Mouse (Mus musculus): ENCODE results near the gene Rplp0. TPM values are rescaled to one million over a fixed set of nuclear protein-coding genes. Genes with fewer than 3 reads are reported as not detected.

Rplp0 gene
- polyA plus RNA-seq (2015; fragmentation: Nextera tagmentation; extraction: Ambion mirVana) = 832 and 868 TPM in 2 replicates

DNA sequence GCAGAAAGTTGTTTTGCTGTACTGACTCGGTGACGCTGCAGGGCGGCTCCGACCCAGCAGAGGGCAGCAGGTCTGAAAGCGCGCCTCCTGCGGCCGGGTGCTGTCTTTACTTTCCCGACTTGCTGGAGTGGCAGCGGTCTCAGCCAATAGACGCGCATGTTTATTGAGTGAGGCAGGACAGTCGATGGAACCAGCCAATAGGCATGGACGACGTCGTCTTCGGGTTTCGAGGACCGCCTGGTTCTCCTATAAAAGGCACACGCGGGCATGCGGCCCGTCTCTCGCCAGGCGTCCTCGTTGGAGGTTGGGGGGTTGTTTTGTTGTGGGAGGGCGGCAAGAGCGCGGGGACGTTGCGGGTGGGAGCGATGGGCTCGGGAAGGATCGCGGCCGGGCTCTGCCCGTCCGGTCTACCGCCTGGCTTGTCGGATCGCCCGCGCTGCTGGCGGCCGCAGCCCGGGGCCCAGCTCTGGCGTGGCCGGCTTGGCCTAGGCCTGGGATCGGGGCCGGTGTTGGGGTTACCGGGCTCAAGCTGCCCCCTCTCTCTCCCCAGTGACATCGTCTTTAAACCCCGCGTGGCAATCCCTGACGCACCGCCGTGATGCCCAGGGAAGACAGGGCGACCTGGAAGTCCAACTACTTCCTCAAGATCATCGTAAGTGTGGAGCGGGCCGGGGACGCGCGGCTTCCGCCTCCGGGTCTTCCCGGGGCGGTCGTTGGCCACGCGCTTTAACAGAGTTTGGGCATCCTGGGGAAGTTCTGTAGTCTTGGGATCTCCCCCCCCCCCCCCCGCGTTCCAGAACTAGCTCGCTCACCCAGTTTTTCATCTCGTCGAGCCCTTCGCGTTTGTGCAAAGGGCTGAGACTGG, at the start of gene Rplp0:
Rplp0 (plus strand) TSS at position 231 of the 865 bp plus-strand sequence.
- peaks cover 42% of the 10 kb centered on the region for H3K36me3 ChIP-seq (ENCODE audit: control insufficient read depth, insufficient read depth)
- peak within 1 kb of the TSS; percentile 88 for H3K9ac ChIP-seq (ENCODE audit: low read depth, low read length)
- no peaks in the 10 kb centered on the region for H3K27me3 ChIP-seq (replicated peaks; ENCODE audit: control insufficient read depth, insufficient read depth, low read length)
- no peaks in the 10 kb centered on the region for H3K4me1 ChIP-seq (replicated peaks; ENCODE audit: control insufficient read depth, insufficient read depth, low read length)
- H3K27ac ChIP-seq (ENCODE audit: low read depth, low read length) = peak within 1 kb of the TSS; percentile 77
- H3K4me2 ChIP-seq (replicated peaks; ENCODE audit: low read depth) = peak within 1 kb of the TSS; percentile 66
- ATAC-seq = peak; percentile 95
- H3K4me3 ChIP-seq (ENCODE audit: low read depth, low read length) = peak within 1 kb of the TSS; percentile 70
- under 1% methylated on average over 78 of the region's 78 CpGs for WGBS
- TF ChIP-seq CTCF (IDR thresholded peaks at IDR 0.05; ENCODE audit: low read depth) = peak; percentile 99
- no peaks in the 10 kb centered on the region for H3K9me3 ChIP-seq (ENCODE audit: control insufficient read depth)

DNA sequence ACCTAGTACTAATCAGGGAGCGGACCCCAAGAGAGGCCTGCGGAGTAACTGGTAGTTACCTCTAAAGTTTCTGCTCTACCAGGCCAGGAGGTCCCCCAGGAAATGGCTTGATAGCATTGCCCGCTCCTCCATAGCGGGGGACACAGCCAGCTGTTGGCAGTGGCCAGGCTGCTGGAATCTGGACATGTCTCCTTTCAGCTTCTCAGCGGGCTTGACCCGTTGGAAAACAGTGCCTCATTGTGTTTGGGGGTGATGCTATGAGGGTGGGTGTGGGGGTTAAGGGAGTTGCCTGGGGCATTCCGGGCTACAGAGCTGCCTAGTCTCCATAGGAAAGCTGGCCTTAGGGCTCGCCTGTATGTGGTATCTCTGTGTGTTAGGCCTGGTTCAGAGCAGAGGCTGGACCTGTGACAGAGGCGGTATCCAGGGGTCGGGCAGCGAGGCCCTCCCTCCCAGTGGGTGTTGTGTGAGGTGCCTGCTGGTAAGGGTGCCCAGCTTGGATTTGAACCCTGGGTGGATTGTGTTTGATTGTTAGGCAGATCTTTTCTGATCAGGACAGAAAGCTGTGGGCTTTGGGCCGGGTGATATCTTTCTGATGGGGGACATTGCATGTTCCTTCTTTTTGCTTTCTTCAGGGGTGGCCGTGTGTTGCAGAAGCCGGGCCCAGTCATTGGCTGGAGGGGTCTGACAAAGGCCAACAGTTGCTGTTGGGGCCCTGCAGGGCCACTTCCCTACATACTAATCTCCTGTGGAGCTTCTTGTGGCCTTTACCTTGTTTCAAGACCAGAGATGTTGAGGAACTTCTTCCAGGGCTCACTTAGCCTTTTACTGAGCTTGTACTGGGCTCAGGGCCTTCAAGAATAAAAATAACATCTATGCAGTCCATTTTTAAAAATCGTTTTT, 49.2 kb upstream of the Rplp0 start:
- ATAC-seq = no peak
- Histone ChIP-seq H3K27me3 (replicated peaks; ENCODE audit: control insufficient read depth, insufficient read depth, low read length) (no peaks in the 10 kb centered on the region), H3K9me3 (ENCODE audit: control insufficient read depth) (no peaks in the 10 kb centered on the region), H3K27ac (ENCODE audit: low read depth, low read length) (0 out of 2 replicates have a peak overlapping the region, but pooled peaks have one; percentile 37), H3K4me3 (ENCODE audit: low read depth, low read length) (peak overlapping the region; percentile 95), H3K4me1 (replicated peaks; ENCODE audit: control insufficient read depth, insufficient read depth, low read length) (peaks cover 9% of the 10 kb centered on the region), H3K36me3 (ENCODE audit: control insufficient read depth, insufficient read depth) (0 out of 2 replicates have a peak, but pooled peaks cover 7% of the 10 kb centered on the region), H3K9ac (ENCODE audit: low read depth, low read length) (0 out of 2 replicates have a peak overlapping the region, but pooled peaks have one; percentile 31), H3K4me2 (replicated peaks; ENCODE audit: low read depth) (peak overlapping the region; percentile 90)
- 80% methylated on average over 15 of the region's 15 CpGs for WGBS
- TF ChIP-seq CTCF (IDR thresholded peaks at IDR 0.05; ENCODE audit: low read depth) = no peak

DNA sequence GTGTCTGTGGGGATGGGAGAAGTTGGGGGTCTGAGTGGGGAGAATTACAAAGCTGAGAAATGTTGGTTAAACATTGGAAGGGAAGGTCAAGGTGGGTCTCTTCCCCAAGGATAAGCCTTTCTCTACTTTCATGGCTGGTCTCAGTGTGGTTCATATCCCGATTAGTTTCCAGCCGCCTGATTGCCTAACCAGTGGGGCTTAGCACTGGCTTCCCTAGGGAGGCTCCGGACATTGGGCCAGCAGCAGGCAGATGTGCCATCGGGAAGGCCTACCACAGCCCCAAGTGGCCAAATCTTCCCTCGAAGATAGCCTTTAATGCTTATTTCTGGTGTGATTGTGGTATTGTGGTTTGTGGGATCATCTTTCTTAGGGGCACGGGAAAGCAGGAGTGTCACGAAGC, 46.9 kb upstream of the Rplp0 start:
- no peak overlapping the region for H3K4me2 ChIP-seq (replicated peaks; ENCODE audit: low read depth)
- H3K4me3 ChIP-seq (ENCODE audit: low read depth, low read length) = no peak overlapping the region
- H3K27me3 ChIP-seq (replicated peaks; ENCODE audit: control insufficient read depth, insufficient read depth, low read length) = no peaks in the 10 kb centered on the region
- H3K36me3 ChIP-seq (ENCODE audit: control insufficient read depth, insufficient read depth) = 0 out of 2 replicates have a peak, but pooled peaks cover 19% of the 10 kb centered on the region
- ATAC-seq = no peak
- peaks cover 8% of the 10 kb centered on the region for H3K4me1 ChIP-seq (replicated peaks; ENCODE audit: control insufficient read depth, insufficient read depth, low read length)
- 92% methylated on average over 7 of the region's 7 CpGs for WGBS
- no peak overlapping the region for H3K27ac ChIP-seq (ENCODE audit: low read depth, low read length)
- H3K9me3 ChIP-seq (ENCODE audit: control insufficient read depth) = no peaks in the 10 kb centered on the region
- TF ChIP-seq CTCF (IDR thresholded peaks at IDR 0.05; ENCODE audit: low read depth) = no peak
- no peak overlapping the region for H3K9ac ChIP-seq (ENCODE audit: low read depth, low read length)

DNA sequence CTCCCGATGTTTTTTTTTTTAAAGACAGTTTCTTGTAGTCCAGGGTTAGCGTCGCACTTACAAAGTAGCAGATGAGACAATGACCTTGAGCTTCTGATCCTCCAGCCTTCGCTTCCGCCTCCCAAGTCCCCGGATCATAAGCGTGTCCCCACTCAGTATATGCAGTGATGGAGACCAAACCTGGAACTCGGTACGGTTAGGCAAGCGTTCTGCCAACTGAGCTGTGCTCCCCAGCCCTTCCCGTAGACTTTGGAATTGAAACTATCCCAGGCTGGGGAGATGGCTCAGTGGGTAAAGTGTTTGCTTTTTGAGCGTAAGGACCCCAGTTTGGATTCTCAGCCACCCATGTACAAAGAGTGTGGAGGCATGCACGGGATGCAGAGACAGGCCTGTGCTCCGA, 46.0 kb upstream of the Rplp0 start:
- no peaks in the 10 kb centered on the region for H3K9me3 ChIP-seq (ENCODE audit: control insufficient read depth)
- peaks cover 6% of the 10 kb centered on the region for H3K4me1 ChIP-seq (replicated peaks; ENCODE audit: control insufficient read depth, insufficient read depth, low read length)
- H3K36me3 ChIP-seq (ENCODE audit: control insufficient read depth, insufficient read depth) = 0 out of 2 replicates have a peak, but pooled peaks cover 19% of the 10 kb centered on the region
- no peak overlapping the region for H3K4me3 ChIP-seq (ENCODE audit: low read depth, low read length)
- H3K27ac ChIP-seq (ENCODE audit: low read depth, low read length) = no peak overlapping the region
- H3K27me3 ChIP-seq (replicated peaks; ENCODE audit: control insufficient read depth, insufficient read depth, low read length) = no peaks in the 10 kb centered on the region
- WGBS = 93% methylated on average over 14 of the region's 14 CpGs
- H3K9ac ChIP-seq (ENCODE audit: low read depth, low read length) = no peak overlapping the region
- no peak for ATAC-seq
- TF ChIP-seq CTCF (IDR thresholded peaks at IDR 0.05; ENCODE audit: low read depth) = no peak
- no peak overlapping the region for H3K4me2 ChIP-seq (replicated peaks; ENCODE audit: low read depth)

DNA sequence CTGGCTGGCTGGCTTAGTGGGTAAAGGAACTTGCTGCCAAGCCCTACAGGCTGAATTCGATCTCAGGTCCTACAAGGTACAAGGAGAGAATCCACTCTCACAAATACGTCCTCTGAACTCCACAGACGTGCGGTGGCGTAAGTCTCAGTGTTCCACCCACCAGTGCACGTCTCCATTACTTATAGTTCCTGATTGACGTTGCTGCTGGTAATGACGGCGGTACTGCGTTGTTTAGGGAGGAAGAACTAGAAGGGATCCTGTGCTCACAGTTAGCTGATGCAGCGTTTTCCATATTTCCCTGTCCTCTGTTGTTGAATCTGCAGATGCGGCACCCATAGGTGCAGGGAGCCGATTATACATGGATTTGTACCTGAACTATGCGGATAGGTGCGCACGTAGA, 45.5 kb upstream of the Rplp0 start:
- H3K27ac ChIP-seq (ENCODE audit: low read depth, low read length) = 0 out of 2 replicates have a peak overlapping the region, but pooled peaks have one; percentile 4
- ATAC-seq = no peak
- H3K4me1 ChIP-seq (replicated peaks; ENCODE audit: control insufficient read depth, insufficient read depth, low read length) = peaks cover 6% of the 10 kb centered on the region
- no peak for TF ChIP-seq CTCF (IDR thresholded peaks at IDR 0.05; ENCODE audit: low read depth)
- H3K4me2 ChIP-seq (replicated peaks; ENCODE audit: low read depth) = no peak overlapping the region
- H3K27me3 ChIP-seq (replicated peaks; ENCODE audit: control insufficient read depth, insufficient read depth, low read length) = no peaks in the 10 kb centered on the region
- WGBS = 86% methylated on average over 16 of the region's 16 CpGs
- no peaks in the 10 kb centered on the region for H3K9me3 ChIP-seq (ENCODE audit: control insufficient read depth)
- no peak overlapping the region for H3K9ac ChIP-seq (ENCODE audit: low read depth, low read length)
- no peak overlapping the region for H3K4me3 ChIP-seq (ENCODE audit: low read depth, low read length)
- H3K36me3 ChIP-seq (ENCODE audit: control insufficient read depth, insufficient read depth) = 0 out of 2 replicates have a peak, but pooled peaks cover 19% of the 10 kb centered on the region

Data from intestine, postnatal 0 days (tissue).